Mouse (Mus musculus): ENCODE results near the gene Psmd2. TPM values are rescaled to one million over a fixed set of nuclear protein-coding genes. Genes with fewer than 3 reads are reported as not detected.
A peak's percentile ranks its signal among the peaks of the same experiment; 100 is the strongest.

The Psmd2 gene
- 100 to 1,000 TPM; 218 to 233 TPM for total RNA-seq (2021)
- long read RNA-seq, experiment 1, transcript Psmd2-206 (21 exons, 3,001 nt), result minor isoform, 5 of 527 reads
- long read RNA-seq, experiment 1, transcript Psmd2-201 (21 exons, 2,961 nt), result major isoform, 467 of 527 reads
- long read RNA-seq, experiment 1, partial matches to known transcripts, result 24 of 527 reads
- long read RNA-seq, experiment 1, other reads (novel, unspliced or antisense), result 31 of 527 reads
- long read RNA-seq, experiment 2, transcript Psmd2-201 (21 exons, 2,961 nt), result major isoform, 281 of 309 reads
- long read RNA-seq, experiment 2, partial matches to known transcripts, result 16 of 309 reads
- long read RNA-seq, experiment 2, other reads (novel, unspliced or antisense), result 12 of 309 reads

DNA sequence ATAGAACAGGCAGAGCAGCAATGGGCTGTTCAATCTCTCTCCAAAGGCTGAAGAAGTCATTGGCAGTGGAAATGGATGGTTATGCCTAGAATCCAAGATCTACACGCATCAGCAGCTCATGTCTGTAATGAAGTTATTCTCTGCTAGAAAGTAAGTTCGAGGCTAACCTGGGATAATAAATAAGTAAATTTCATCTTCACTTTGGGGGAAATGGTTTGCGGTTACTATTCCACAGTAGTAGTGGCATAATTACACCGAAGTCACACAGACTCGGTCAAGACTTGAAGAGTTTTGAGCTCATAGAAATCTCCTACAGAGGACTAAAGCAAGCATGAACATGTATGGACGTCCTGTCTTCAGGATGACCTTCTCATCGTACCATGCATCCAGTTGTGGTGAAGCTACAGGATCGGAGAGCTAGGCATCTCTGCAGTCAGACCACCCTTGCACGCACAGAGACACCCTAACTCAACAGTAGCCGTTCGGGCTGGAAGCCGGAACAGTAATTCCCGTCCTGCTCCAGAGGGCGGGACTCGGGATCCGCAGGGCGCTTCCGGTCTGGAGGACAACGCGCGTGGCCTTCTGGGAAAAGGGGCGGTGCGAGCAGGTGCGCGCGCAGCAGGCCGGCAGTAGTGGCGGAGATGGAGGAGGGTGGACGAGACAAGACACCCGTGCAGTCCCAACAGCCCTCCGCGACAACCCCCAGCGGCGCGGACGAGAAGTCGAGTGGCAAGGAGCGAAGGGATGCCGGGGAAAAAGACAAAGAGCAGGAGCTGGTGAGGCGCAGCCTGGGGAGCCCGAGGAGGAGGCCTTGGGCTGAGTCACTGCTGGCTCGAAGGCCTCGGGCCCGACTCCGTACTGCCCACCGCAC lies at the start of gene Psmd2:
TSS of gene Psmd2 (plus strand) at position 577 of the 871 bp plus-strand sequence.
- intact Hi-C loops (cut with DNase I), result loop anchor here (1.0 to 2.0 kb wide), 2 partner anchors 21 to 40 kb away; partner anchors contain the start of genes Alg3, Eef1akmt4 and Gm49333
- peak within 1 kb of the TSS; percentile 58 for H3K4me3 ChIP-seq
- peak; percentile 95 to 98 for DNase-seq (ENCODE audit: extremely low spot score in 1 of 2, low spot score in 2 of 2)
- TF ChIP-seq CTCF (IDR thresholded peaks at IDR 0.05), result no peak; the same call in 1 of the 2 replicates
- peak within 1 kb of the TSS; percentile 88 for H3K27ac ChIP-seq

DNA sequence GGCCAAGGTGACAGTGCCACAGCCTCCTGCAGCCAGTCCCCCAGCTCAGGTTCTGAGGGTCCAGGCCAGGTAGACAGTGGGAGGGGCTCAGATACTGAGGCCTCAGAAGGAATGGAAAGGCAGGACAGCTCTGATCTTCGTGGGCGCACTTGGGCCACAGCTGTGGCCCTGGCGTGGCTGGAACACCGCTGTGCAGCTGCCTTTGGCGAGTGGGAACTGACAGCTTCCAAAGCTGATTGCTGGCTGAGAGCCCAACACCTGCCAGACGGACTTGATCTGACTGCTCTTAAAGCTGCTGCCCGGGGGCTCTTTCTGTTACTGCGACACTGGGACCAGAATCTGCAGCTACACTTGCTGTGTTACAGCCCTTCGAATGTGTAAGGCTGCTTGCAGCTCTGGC lies 46.7 kb upstream of the Psmd2 start:
- Histone ChIP-seq H3K27ac (no peak overlapping the region), H3K4me3 (no peak overlapping the region)
- intact Hi-C loops (cut with DNase I), result no loop called here
- TF ChIP-seq CTCF (IDR thresholded peaks at IDR 0.05), result no peak
- no peak for DNase-seq (ENCODE audit: extremely low spot score in 1 of 2, low spot score in 2 of 2)

DNA sequence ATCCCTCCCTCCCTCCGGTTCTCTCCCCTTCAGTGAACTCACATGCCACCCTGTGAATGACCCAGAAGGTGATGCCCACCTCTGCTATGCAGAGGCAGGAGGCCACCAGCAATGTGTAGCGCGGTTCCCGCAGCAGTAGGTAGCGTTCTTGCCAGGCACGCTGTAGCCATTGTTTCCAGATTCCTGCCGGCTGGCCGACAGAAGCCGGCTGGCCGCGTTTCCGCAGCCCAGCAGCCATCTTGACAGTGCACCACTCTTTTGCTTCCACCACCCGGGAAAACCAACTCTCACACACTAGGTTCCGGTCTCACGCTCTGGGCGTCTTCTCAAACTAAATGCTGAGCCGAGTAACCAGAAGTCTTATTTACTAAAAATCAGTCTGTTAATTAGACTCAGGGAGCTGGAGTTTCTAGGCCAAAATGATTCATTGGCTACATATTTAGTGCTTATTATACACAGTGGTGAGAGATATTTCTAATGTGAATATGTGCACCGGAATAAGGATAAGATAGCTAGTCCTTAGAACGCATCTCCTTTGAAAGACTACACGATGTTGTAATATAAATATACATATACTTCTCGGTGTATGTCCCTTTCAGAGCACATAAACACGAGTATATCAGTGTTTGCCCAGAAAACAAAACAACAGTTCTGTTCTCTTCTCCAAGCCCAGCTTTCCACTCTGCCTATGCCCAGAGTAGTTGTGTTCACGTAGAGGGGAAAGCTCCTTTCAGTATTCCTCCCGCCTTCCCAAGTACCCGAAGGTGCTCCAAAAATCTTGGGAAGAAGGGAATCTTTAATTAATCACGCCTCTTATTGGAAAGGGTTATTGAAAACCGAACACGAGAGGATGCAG lies 40.7 kb upstream of the Psmd2 start:
- H3K4me3 ChIP-seq, result peak overlapping the region; percentile 67
- H3K27ac ChIP-seq, result peak overlapping the region; percentile 84
- DNase-seq (ENCODE audit: extremely low spot score in 1 of 2, low spot score in 2 of 2), result peak; percentile 68 to 78
- no peak for TF ChIP-seq CTCF (IDR thresholded peaks at IDR 0.05)
- intact Hi-C loops (cut with DNase I), result loop anchor here (1.0 to 5.0 kb wide), 2 partner anchors 41 to 63 kb away; partner anchors contain the start of genes Abcf3 and Psmd2

DNA sequence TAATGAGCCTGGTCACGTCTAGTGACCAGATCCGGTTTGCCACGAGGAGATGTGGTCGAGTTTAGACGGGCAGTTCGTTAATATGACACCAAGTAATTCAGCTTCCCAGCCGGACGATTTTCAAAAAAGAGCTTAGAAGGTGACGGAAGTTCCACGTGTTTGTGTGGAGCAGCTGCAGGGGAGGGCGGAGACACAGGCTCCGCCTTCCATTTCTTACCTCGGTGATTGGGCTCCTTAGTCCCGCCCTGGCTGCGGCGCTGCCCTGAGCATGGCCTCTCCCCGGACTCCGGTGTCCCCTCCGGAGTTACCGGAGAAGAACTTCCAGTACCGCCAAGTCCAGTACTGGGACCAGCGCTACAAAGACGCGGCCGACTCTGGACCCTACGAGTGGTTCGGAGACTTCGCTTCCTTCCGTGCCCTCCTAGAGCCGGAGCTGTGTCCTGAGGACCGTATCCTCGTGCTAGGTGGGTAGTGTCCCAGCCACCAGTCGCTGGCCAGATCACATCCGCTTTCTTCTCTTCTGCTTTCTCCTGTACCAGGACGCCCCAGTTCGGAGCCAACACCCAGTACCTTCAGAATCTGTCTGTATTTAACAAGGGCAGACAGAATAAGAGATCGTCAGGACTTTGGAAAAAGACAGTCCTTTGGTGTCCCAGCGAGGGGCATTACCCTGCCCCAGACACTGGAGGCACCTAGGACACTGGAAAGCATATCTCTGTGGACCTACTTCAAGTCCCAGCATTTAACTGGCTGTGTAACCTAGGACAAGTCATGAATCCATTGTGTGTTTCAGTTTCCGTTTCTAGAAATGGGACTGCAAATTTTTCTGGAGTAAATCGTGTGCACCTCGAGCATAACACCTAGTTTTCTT lies 39.9 kb upstream of the Psmd2 start, which contains the start of the genes Eef1akmt4, Gm49333 and Alg3:
TSS of gene Eef1akmt4 (plus strand) at position 237 of the 871 bp plus-strand sequence.
TSS of gene Gm49333 (plus strand) at position 254 of the 871 bp plus-strand sequence.
TSS of gene Alg3 (minus strand) at position 379 of the 871 bp plus-strand sequence.
- Histone ChIP-seq H3K4me3 (peak within 1 kb of the TSS; percentile 67), H3K27ac (peak within 1 kb of the TSS; percentile 84)
- peak; percentile 66 to 73 for DNase-seq (ENCODE audit: extremely low spot score in 1 of 2, low spot score in 2 of 2)
- intact Hi-C loops (cut with DNase I), result loop anchor here (1.0 to 5.0 kb wide), 2 partner anchors 40 to 64 kb away; partner anchors contain the start of genes Abcf3 and Psmd2
- no peak; the same call in none of the 2 replicates for TF ChIP-seq CTCF (IDR thresholded peaks at IDR 0.05)

DNA sequence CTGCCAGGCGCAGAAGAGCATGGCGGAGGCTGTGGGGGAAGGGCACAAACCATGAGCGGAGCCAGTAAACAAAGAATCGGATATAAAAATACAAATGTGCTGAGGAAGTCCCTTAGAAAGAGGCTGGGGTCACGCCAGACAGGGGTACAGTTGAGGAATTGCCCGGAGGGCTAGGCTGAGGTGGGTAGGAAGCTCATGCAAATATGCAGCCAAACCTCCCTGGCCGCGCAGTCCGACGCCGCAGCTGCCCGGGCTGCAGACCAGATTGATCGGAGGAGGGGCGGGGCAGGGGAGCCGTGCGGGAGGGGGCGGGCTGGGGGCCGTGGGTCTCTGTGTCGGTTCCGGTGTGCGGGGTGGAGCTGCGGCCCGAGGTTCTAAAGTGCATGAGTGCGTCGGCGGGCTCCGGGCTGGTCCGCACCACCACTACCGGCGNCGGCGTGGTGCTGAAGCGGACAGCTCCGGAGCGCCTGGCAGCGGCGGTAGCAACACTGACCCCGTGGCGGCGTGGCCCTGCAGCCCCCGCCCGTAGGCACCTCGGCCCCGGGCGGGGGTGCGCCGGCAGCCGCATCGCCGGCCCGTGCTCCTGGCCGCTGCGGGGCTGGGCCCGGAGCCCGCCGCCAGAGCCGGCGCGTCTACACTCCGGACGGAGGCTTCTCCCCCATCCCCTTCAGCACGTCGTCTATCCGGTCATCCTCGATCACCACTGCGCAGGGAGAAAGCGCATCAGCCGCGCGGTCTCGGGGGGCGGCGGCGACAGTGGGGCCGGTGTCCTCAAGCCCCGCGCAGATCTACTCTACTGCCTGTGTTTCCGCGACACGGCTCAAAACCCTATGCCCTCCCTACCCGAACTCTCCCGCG lies 31.7 kb upstream of the Psmd2 start:
- peak overlapping the region; percentile 80 for H3K4me3 ChIP-seq
- DNase-seq (ENCODE audit: extremely low spot score in 1 of 2, low spot score in 2 of 2), result no peak
- H3K27ac ChIP-seq, result peak overlapping the region; percentile 85
- no peak for TF ChIP-seq CTCF (IDR thresholded peaks at IDR 0.05)
- intact Hi-C loops (cut with DNase I), result loop anchor here (5.0 kb wide), 1 partner anchor 122 kb away; the partner anchor contains the start of gene Eif2b5

DNA sequence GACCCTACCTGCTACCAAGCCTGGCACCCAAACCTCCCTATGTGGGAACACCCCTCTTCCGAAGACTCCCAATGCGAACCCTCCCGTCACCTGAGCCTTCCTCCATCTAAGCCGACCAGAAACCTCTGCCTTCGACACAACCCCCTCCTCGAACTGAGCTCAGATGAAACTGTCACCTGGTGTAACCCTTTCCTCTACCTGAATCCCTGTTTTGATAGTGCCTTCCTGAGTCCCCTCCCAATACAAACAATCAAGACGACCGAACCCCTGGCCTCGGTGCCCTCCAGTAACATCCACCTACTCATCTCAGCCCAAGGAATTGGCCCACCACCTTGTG lies 31.1 kb upstream of the Psmd2 start:
- TF ChIP-seq CTCF (IDR thresholded peaks at IDR 0.05), result no peak
- DNase-seq (ENCODE audit: extremely low spot score in 1 of 2, low spot score in 2 of 2), result no peak
- Histone ChIP-seq H3K4me3 (peak overlapping the region; percentile 80), H3K27ac (peak overlapping the region; percentile 85)
- intact Hi-C loops (cut with DNase I), result loop anchor here (5.0 kb wide), 1 partner anchor 123 kb away; the partner anchor contains the start of gene Eif2b5

DNA sequence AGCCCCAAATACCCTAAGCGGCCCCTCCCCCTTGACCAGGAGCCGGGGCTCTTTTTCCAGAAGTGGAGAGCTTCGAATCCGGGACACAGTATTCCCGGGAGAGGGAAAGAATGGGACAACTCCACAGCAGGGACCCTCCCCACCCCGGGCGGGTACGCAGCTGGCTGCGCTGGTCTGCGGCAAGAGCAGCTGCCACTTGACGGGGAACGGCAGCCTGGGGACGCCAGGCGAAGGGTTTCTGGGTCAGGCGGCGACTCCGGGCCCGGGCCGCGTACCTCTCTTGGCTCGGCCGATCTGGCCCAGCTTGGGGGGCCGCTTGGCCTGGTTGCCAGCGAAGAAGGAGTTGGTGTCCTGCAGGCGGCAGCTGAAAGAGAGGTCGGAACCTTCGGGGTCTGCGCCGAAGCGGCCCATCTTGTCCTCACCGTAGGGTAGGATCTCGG lies 30.7 kb upstream of the Psmd2 start:
- TF ChIP-seq CTCF (IDR thresholded peaks at IDR 0.05), result no peak
- DNase-seq (ENCODE audit: extremely low spot score in 1 of 2, low spot score in 2 of 2), result peak in 1 of 2 experiments; percentile 33
- peak overlapping the region; percentile 85 for H3K27ac ChIP-seq

DNA sequence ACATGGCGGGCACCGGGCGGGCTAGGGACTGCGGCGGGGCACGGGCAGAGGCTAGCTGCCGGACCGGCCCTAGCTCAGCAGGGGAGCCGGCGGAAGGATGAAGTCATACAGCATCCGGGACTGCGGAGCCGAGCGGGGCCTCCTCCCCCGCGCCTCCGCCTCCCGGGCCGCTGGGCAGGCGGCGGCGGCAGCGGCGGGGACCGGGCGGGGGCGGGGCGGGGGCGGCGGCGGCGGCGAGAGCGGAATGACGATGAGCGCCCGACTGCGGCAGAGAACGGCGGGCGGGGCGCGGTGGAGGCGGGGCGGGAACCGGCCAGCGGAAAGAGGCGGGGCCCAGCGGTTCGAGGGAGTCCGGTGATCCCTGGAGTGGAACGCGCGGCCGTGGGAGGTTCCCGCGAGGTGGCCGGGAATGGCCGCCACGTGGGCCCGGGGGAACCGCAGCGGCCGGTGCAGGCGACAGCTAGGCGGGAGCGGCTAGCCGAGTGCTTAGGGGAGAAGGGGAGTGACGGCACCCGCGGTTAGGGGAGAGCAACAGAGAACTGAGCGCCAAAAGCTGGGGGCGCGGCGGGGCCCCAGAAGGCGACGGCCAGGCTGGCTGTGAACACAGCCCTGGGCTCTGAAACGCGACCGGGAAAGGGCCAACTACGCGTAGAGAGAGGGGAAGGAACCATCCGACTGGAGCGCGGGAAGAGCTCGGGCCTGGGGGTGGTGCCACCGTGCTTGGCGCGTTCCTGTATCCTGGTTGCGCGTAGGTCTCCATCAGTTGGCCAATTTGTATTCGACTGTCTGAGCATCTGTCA lies 30.1 kb upstream of the Psmd2 start, which contains the start of gene Camk2n2:
TSS of gene Camk2n2 (minus strand) at position 97 of the 800 bp plus-strand sequence.
- DNase-seq (ENCODE audit: extremely low spot score in 1 of 2, low spot score in 2 of 2), result peak; percentile 68
- peak within 1 kb of the TSS; percentile 80 for H3K4me3 ChIP-seq
- intact Hi-C loops (cut with DNase I), result loop anchor here (5.0 kb wide), 1 partner anchor 124 kb away; the partner anchor contains the start of gene Eif2b5
- TF ChIP-seq CTCF (IDR thresholded peaks at IDR 0.05), result no peak
- peak within 1 kb of the TSS; percentile 85 for H3K27ac ChIP-seq

More for the DNA sequence above, 30.7 kb upstream of the Psmd2 start:
- intact Hi-C loops (cut with DNase I), result loop anchor here (5.0 kb wide), 1 partner anchor 123 kb away; the partner anchor contains the start of gene Eif2b5
- peak overlapping the region; percentile 80 for H3K4me3 ChIP-seq
